Comparison of ENCODE assay signal across 16 mouse cellular contexts in genomic region chr4:46543366-46544050, GRCm38 (mm10).
"Had no signal": no experiment of that assay in that cellular context is flagged by ENCODE, and none has a peak within 500 bp of the region (broad histone marks: within the 10 kb centered on the region; RNA-seq: fewer than 3 reads in every experiment).

No protein-coding gene starts in this region.

- ATAC-seq: liver, postnatal 0 days; lung, postnatal 0 days; midbrain, embryonic 13.5 days; midbrain, embryonic 16.5 days had no signal

- H3K36me3 ChIP-seq: limb, embryonic 12.5 days; limb, embryonic 15.5 days; midbrain, embryonic 13.5 days; neural tube, embryonic 12.5 days had no signal

- H3K9ac ChIP-seq: limb, embryonic 12.5 days; limb, embryonic 15.5 days; liver, embryonic 14.5 days; liver, postnatal 0 days; lung, embryonic 14.5 days; midbrain, embryonic 13.5 days; neural tube, embryonic 12.5 days; neural tube, embryonic 15.5 days had no signal

- H3K4me1 ChIP-seq: neural tube, embryonic 15.5 days had no signal

- DNase-seq: kidney, postnatal 14 days; right cerebral cortex, adult 18-20 months; thymus, adult 2 months had no signal

- H3K4me2 ChIP-seq: limb, embryonic 12.5 days; limb, embryonic 15.5 days; liver, embryonic 11.5 days; lung, embryonic 14.5 days; midbrain, embryonic 13.5 days; neural tube, embryonic 12.5 days; neural tube, embryonic 15.5 days had no signal

- H3K27me3 ChIP-seq: limb, embryonic 15.5 days had no signal

- H3K9me3 ChIP-seq: limb, embryonic 12.5 days; limb, embryonic 15.5 days; midbrain, embryonic 13.5 days; neural tube, embryonic 12.5 days; neural tube, embryonic 15.5 days had no signal

- H3K27ac ChIP-seq: limb, embryonic 12.5 days; limb, embryonic 15.5 days; liver, embryonic 14.5 days; macrophage; midbrain, embryonic 13.5 days; neural tube, embryonic 12.5 days; neural tube, embryonic 15.5 days; stomach, postnatal 0 days had no signal

- H3K4me3 ChIP-seq: limb, embryonic 12.5 days; limb, embryonic 15.5 days; midbrain, embryonic 13.5 days; neural tube, embryonic 12.5 days; neural tube, embryonic 15.5 days had no signal
